Mouse (Mus musculus) CH12.LX (cell line): Measurements from ENCODE around the gene Zfp184. TPM values are rescaled to one million over a fixed set of nuclear protein-coding genes. Genes with fewer than 3 reads are reported as not detected.
A peak's percentile ranks its signal among the peaks of the same experiment; 100 is the strongest.

Source experiments
- DNase-seq: peaks from one replicate; pipeline ENCODE4 v3.0.0-alpha.2; 2013; ENCODE audit errors: extremely low read depth
- H3K27ac ChIP-seq: 2 replicates; pipeline ENCODE4 v1.5.1; 2012; ENCODE audit warnings: low read depth, mild to moderate bottlenecking, control low read depth, moderate library complexity; ENCODE audit not compliant: insufficient read depth
- H3K27me3 ChIP-seq: replicated peaks from 2 replicates; pipeline ENCODE3; 2012; ENCODE audit warnings: inconsistent platforms
- H3K36me3 ChIP-seq, 2 experiments: replicated peaks in 1 of 2; 2 replicates each; pipeline versions ENCODE3 to v1.6.1; 2012; ENCODE audit warnings: inconsistent platforms in 1 of 2, low read length in 1 of 2, mild to moderate bottlenecking in 1 of 2, mixed read lengths in 1 of 2, moderate library complexity in 1 of 2; ENCODE audit not compliant: control insufficient read depth in 1 of 2, insufficient read depth in 1 of 2
- H3K4me1 ChIP-seq, 2 experiments: 2 replicates each; pipeline ENCODE4 v1.6.1; 2012; ENCODE audit warnings: inconsistent platforms in 1 of 2, moderate library complexity in 1 of 2; ENCODE audit not compliant: insufficient read depth in 2 of 2, control insufficient read depth in 1 of 2
- H3K4me2 ChIP-seq: 2 replicates; pipeline ENCODE4 v1.6.1; 2012; ENCODE audit warnings: low read depth, mild to moderate bottlenecking, control low read depth; ENCODE audit not compliant: poor library complexity, insufficient read depth, severe bottlenecking
- H3K4me3 ChIP-seq, 3 experiments: fragments of 150-350 bp in 1 of 3; sonication (generic) in 1 of 3; replicated peaks in 1 of 3; 2 replicates each; pipeline versions ENCODE3 to v1.5.1; 2011 to 2012; ENCODE audit warnings: low read depth in 2 of 3, low read length in 2 of 3, mild to moderate bottlenecking in 2 of 3, moderate library complexity in 2 of 3, control low read depth in 1 of 3, improper control_type of control experiment in 1 of 3, inconsistent platforms in 1 of 3, mixed read lengths in 1 of 3; ENCODE audit not compliant: poor library complexity in 1 of 3
- H3K79me2 ChIP-seq: replicated peaks from 2 replicates; pipeline ENCODE4 v1.6.1; 2012; ENCODE audit warnings: mild to moderate bottlenecking, moderate library complexity; ENCODE audit not compliant: control insufficient read depth, poor library complexity, insufficient read depth, severe bottlenecking; ENCODE audit errors: extremely low read depth
- H3K9ac ChIP-seq: 2 replicates; pipeline ENCODE4 v1.6.1; 2012; ENCODE audit warnings: low read depth, mild to moderate bottlenecking, control low read depth, moderate library complexity; ENCODE audit not compliant: insufficient read depth
- H3K9me3 ChIP-seq: replicated peaks from 2 replicates; pipeline ENCODE3; 2012; ENCODE audit warnings: low read length, inconsistent platforms, mixed read lengths
- BHLHE40 ChIP-seq: IDR thresholded peaks from 2 replicates; pipeline ENCODE4 v1.6.1; 2011; ENCODE audit warnings: mild to moderate bottlenecking, low read depth, low read length, improper control_type of control experiment
- CHD2 ChIP-seq: IDR thresholded peaks from 2 replicates; pipeline ENCODE4 v1.6.1; 2011; ENCODE audit warnings: low read length, improper control_type of control experiment
- CTCF ChIP-seq, 2 experiments: IDR thresholded peaks in 1 of 2; conservative IDR thresholded peaks in 1 of 2; 2 replicates each; pipeline ENCODE4 v1.5.1; 2011 to 2012; ENCODE audit warnings: low read depth in 2 of 2, low read length in 2 of 2, improper control_type of control experiment in 1 of 2, inconsistent platforms in 1 of 2, mild to moderate bottlenecking in 1 of 2, moderate library complexity in 1 of 2
- E2F4 ChIP-seq: IDR thresholded peaks from 2 replicates; pipeline ENCODE4 v1.6.1; 2011; ENCODE audit warnings: low read depth, low read length, improper control_type of control experiment; ENCODE audit not compliant: insufficient replicate concordance
- ELF1 ChIP-seq: IDR thresholded peaks from 2 replicates; pipeline ENCODE4 v1.6.1; 2014; ENCODE audit warnings: low read depth, mild to moderate bottlenecking, inconsistent platforms, low read length, improper control_type of control experiment
- EP300 ChIP-seq: IDR thresholded peaks from 2 replicates; pipeline ENCODE4 v1.6.1; 2011; ENCODE audit warnings: low read length, improper control_type of control experiment
- ETS1 ChIP-seq: conservative IDR thresholded peaks from 2 replicates; pipeline ENCODE4 v1.6.1; 2012; ENCODE audit warnings: low read depth, mild to moderate bottlenecking, inconsistent platforms, low read length, improper control_type of control experiment, moderate library complexity
- HCFC1 ChIP-seq: IDR thresholded peaks from 2 replicates; pipeline ENCODE4 v1.6.1; 2012; ENCODE audit warnings: low read depth, mild to moderate bottlenecking, inconsistent platforms, low read length, improper control_type of control experiment
- IRF4 ChIP-seq: IDR thresholded peaks from 2 replicates; pipeline ENCODE4 v1.6.1; 2014; ENCODE audit warnings: low read depth, mild to moderate bottlenecking, inconsistent platforms, low read length, improper control_type of control experiment
- JUN ChIP-seq: IDR thresholded peaks from 2 replicates; pipeline ENCODE4 v1.6.1; 2011; ENCODE audit warnings: low read depth, mild to moderate bottlenecking, low read length, improper control_type of control experiment, moderate library complexity; ENCODE audit not compliant: insufficient read depth
- JUND ChIP-seq: conservative IDR thresholded peaks from 2 replicates; pipeline ENCODE4 v1.6.1; 2011; ENCODE audit warnings: low read depth, low read length, improper control_type of control experiment
- KAT2A ChIP-seq: IDR thresholded peaks from 2 replicates; pipeline ENCODE4 v1.6.1; 2012; ENCODE audit warnings: low read length, improper control_type of control experiment, inconsistent platforms; ENCODE audit not compliant: insufficient replicate concordance
- MAFK ChIP-seq: IDR thresholded peaks from 2 replicates; pipeline ENCODE4 v1.6.1; 2011; ENCODE audit warnings: low read length, improper control_type of control experiment; ENCODE audit not compliant: insufficient replicate concordance
- MAX ChIP-seq: IDR thresholded peaks from 2 replicates; pipeline ENCODE4 v1.6.1; 2011; ENCODE audit warnings: low read length, improper control_type of control experiment
- MAZ ChIP-seq: IDR thresholded peaks from 2 replicates; pipeline ENCODE4 v1.6.1; 2012; ENCODE audit warnings: low read depth, mild to moderate bottlenecking, inconsistent platforms, low read length, improper control_type of control experiment, moderate library complexity
- MEF2A ChIP-seq: IDR thresholded peaks from 2 replicates; pipeline ENCODE4 v1.6.1; 2014; ENCODE audit warnings: low read depth, mild to moderate bottlenecking, inconsistent platforms, low read length, improper control_type of control experiment, borderline replicate concordance
- MXI1 ChIP-seq: IDR thresholded peaks from 2 replicates; pipeline ENCODE4 v1.6.1; 2011; ENCODE audit warnings: mild to moderate bottlenecking, low read depth, low read length, improper control_type of control experiment
- MYC ChIP-seq: IDR thresholded peaks from 2 replicates; pipeline ENCODE4 v1.6.1; 2011; ENCODE audit warnings: low read depth, mild to moderate bottlenecking, improper control_type of control experiment, low read length
- NELFE ChIP-seq: IDR thresholded peaks from 2 replicates; pipeline ENCODE4 v1.6.1; 2011; ENCODE audit warnings: low read depth, low read length, improper control_type of control experiment
- NRF1 ChIP-seq: IDR thresholded peaks from 2 replicates; pipeline ENCODE4 v1.6.1; 2014; ENCODE audit warnings: low read depth, mild to moderate bottlenecking, inconsistent platforms, low read length, improper control_type of control experiment, moderate library complexity
- PAX5 ChIP-seq: IDR thresholded peaks from 2 replicates; pipeline ENCODE4 v1.6.1; 2012; ENCODE audit warnings: low read length, inconsistent platforms, mixed read lengths
- POLR2A ChIP-seq: IDR thresholded peaks from 2 replicates; pipeline ENCODE4 v1.6.1; 2011; ENCODE audit warnings: low read depth, mild to moderate bottlenecking, improper control_type of control experiment, low read length
- POLR2AphosphoS2 ChIP-seq: IDR thresholded peaks from 2 replicates; pipeline ENCODE4 v1.6.1; 2011; ENCODE audit warnings: low read depth, low read length, improper control_type of control experiment
- RAD21 ChIP-seq: IDR thresholded peaks from 2 replicates; pipeline ENCODE4 v1.6.1; 2011; ENCODE audit warnings: low read depth, mild to moderate bottlenecking, low read length, improper control_type of control experiment, moderate library complexity
- RCOR1 ChIP-seq: conservative IDR thresholded peaks from 2 replicates; pipeline ENCODE4 v1.6.1; 2012; ENCODE audit warnings: low read depth, mild to moderate bottlenecking, inconsistent platforms, low read length, improper control_type of control experiment
- SIN3A ChIP-seq: IDR thresholded peaks from 2 replicates; pipeline ENCODE4 v1.6.1; 2012; ENCODE audit warnings: low read length, improper control_type of control experiment, inconsistent platforms
- SMC3 ChIP-seq: IDR thresholded peaks from 2 replicates; pipeline ENCODE4 v1.6.1; 2011; ENCODE audit warnings: low read depth, low read length, improper control_type of control experiment
- TBP ChIP-seq: conservative IDR thresholded peaks from 2 replicates; pipeline ENCODE4 v1.6.1; 2011; ENCODE audit warnings: low read depth, low read length, improper control_type of control experiment
- TCF12 ChIP-seq: IDR thresholded peaks from 2 replicates; pipeline ENCODE4 v1.6.1; 2014; ENCODE audit warnings: low read depth, mild to moderate bottlenecking, inconsistent platforms, low read length, improper control_type of control experiment
- USF1 ChIP-seq: IDR thresholded peaks from 2 replicates; pipeline ENCODE4 v1.6.1; 2014; ENCODE audit warnings: low read depth, mild to moderate bottlenecking, inconsistent platforms, low read length, improper control_type of control experiment
- USF2 ChIP-seq: conservative IDR thresholded peaks from 2 replicates; pipeline ENCODE4 v1.6.1; 2011; ENCODE audit warnings: low read depth, low read length, improper control_type of control experiment
- ZC3H11A ChIP-seq: IDR thresholded peaks from 2 replicates; pipeline ENCODE4 v1.6.1; 2012; ENCODE audit warnings: low read depth, mild to moderate bottlenecking, inconsistent platforms, low read length, improper control_type of control experiment
- ZKSCAN1 ChIP-seq: IDR thresholded peaks from 2 replicates; pipeline ENCODE4 v1.6.1; 2012; ENCODE audit warnings: low read depth, inconsistent platforms, low read length, improper control_type of control experiment, borderline replicate concordance
- ZMIZ1 ChIP-seq: IDR thresholded peaks from 2 replicates; pipeline ENCODE4 v1.6.1; 2012; ENCODE audit warnings: low read depth, mild to moderate bottlenecking, inconsistent platforms, low read length, improper control_type of control experiment
- ZNF384 ChIP-seq: IDR thresholded peaks from 2 replicates; pipeline ENCODE4 v1.6.1; 2012; ENCODE audit warnings: low read depth, low read length, improper control_type of control experiment, inconsistent platforms
- dilution Hi-C: fragments of 300-500 bp; cut with MboI; formaldehyde crosslinking; loops from 2 replicates; pipeline ENCODE4 v1.14.3; 2020; ENCODE audit warnings: low sequenced_read_pairs; ENCODE audit not compliant: extremely low pct_unique_long_range_greater_than_20kb, extremely low pct_ligation_motif_present
- in situ Hi-C: fragments of 300-500 bp; cut with MboI; formaldehyde crosslinking; loops from 3 replicates; pipeline ENCODE4 v1.14.3; 2019; ENCODE audit warnings: low sequenced_read_pairs, low pct_ligation_motif_present, low pct_unique_long_range_greater_than_20kb, mixed read lengths
- polyA plus RNA-seq: library from polyadenylated mRNA; unstranded; fragments of >175 nt; gene quantifications from 2 replicates; pipeline ENCODE4 v1.2.1, GENCODE M21; 2012; ENCODE audit warnings: low read depth; ENCODE audit not compliant: insufficient read length
- total RNA-seq, 2 experiments: library from RNA; depleted of rRNA; stranded (reverse); fragments of 300-350 nt in 1 of 2; fragments of >200 nt in 1 of 2; gene quantifications; 2 replicates each; pipeline ENCODE4 v1.2.3; 2012 to 2014

The Zfp184 gene
- total and polyA plus RNA-seq, 3 experiments = 0.79 to 3.1 (median 2.0) TPM

- no peak for TF ChIP-seq CTCF (conservative IDR thresholded peaks at IDR 0.05 in 1 of 2, IDR thresholded peaks at IDR 0.05 in 1 of 2; ENCODE audit: low read depth in 2 of 2, low read length in 2 of 2)
Measured at GRCm38 (mm10) chr13:21944926-21945740, at the start of gene Zfp184 (continued).

- Histone ChIP-seq H3K79me2 (no peaks in the 10 kb centered on the region), H3K27ac (no peak overlapping the region), H3K4me1 (peaks cover 0 to 5% of the 10 kb centered on the region in 2 experiments; a peak in 2 of 4 replicates), H3K36me3 (no peaks in the 10 kb centered on the region), H3K4me3 (peak overlapping the region in 1 of 3 experiments; percentile 18), H3K9me3 (peaks cover 9% of the 10 kb centered on the region), H3K9ac (no peak overlapping the region), H3K4me2 (peak overlapping the region; percentile 61), H3K27me3 (peaks cover 23% of the 10 kb centered on the region)
- dilution Hi-C loops (no loop called here), in situ Hi-C loops (loop anchor here (25.0 kb wide), 2 partner anchors 734 to 1391 kb away; no protein-coding TSS in a partner anchor)
- DNase-seq = peak; percentile 77
- TF ChIP-seq SMC3 = no peak
- no peak for TF ChIP-seq KAT2A
- no peak for TF ChIP-seq BHLHE40
- TF ChIP-seq USF2 = no peak
- no peak for TF ChIP-seq CHD2
- TF ChIP-seq MYC = no peak
- TF ChIP-seq ETS1 = no peak
- no peak for TF ChIP-seq ZC3H11A
- TF ChIP-seq TBP = peak; percentile 99
- no peak for TF ChIP-seq NELFE
- no peak for TF ChIP-seq IRF4
- TF ChIP-seq RCOR1 = no peak
- TF ChIP-seq ZNF384 = no peak
- TF ChIP-seq USF1 = no peak
- TF ChIP-seq MEF2A = no peak
- no peak for TF ChIP-seq POLR2AphosphoS2
- no peak for TF ChIP-seq MAZ
- TF ChIP-seq JUN = no peak
- 0 out of 2 replicates have a peak, but pooled peaks have one; percentile 63 for TF ChIP-seq E2F4
- no peak for TF ChIP-seq CTCF (conservative IDR thresholded peaks at IDR 0.05 in 1 of 2, IDR thresholded peaks at IDR 0.05 in 1 of 2; ENCODE audit: low read depth in 2 of 2, low read length in 2 of 2)
- TF ChIP-seq POLR2A = no peak
- peak; percentile 89 for TF ChIP-seq MAFK
- TF ChIP-seq PAX5 = no peak
- no peak for TF ChIP-seq ZKSCAN1
- no peak for TF ChIP-seq ZMIZ1
- no peak for TF ChIP-seq SIN3A
- TF ChIP-seq HCFC1 = no peak
- no peak for TF ChIP-seq MAX
- no peak for TF ChIP-seq MXI1
- no peak for TF ChIP-seq RAD21
- TF ChIP-seq JUND = no peak
- TF ChIP-seq EP300 = no peak
- peak; percentile 90 for TF ChIP-seq ELF1
- peak; percentile 42; the same call in 1 of the 2 replicates for TF ChIP-seq NRF1
- TF ChIP-seq TCF12 = no peak
Measured at GRCm38 (mm10) chr13:21896549-21897244, 48.2 kb upstream of the Zfp184 start.
